Mouse (Mus musculus) brain, embryonic 14.5 days (tissue): ENCODE results near the gene Ssr3.

Source experiments
- CTCF ChIP-seq: fragments of 200-500 bp; IDR thresholded peaks from 2 replicates; pipeline ENCODE4 v1.5.1; 2012; ENCODE audit warnings: inconsistent platforms, mild to moderate bottlenecking, moderate library complexity, borderline replicate concordance; ENCODE audit not compliant: insufficient read depth, insufficient read length; ENCODE audit errors: extremely low read depth
- POLR2A ChIP-seq: fragments of 200-500 bp; IDR thresholded peaks from 2 replicates; pipeline ENCODE4 v1.6.1; 2012; ENCODE audit warnings: mild to moderate bottlenecking, inconsistent platforms, borderline replicate concordance; ENCODE audit not compliant: poor library complexity, insufficient read depth, insufficient read length, severe bottlenecking; ENCODE audit errors: extremely low read depth

DNA sequence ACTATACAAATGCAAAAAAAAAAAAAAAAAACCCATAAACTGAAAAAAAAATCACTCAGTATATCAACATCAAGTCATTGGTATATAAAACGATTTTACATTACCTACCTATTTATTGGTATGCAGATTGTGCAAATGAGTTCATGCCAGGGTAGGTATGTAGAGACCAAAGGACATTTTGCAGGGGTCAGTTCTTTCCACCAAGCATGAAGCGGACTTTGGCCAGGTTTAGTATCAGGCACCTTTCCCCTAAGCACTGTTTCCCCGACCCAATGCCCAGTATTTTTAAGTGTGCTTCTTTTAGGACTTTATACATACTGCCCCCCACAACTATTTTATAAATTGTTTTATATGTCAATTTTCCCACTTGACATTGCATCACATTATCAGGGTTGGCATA lies 27.3 kb upstream of the Ssr3 start:
- no peak for TF ChIP-seq CTCF
- TF ChIP-seq POLR2A, result no peak
